Mouse (Mus musculus): ENCODE results near the gene Krt16.

DNA sequence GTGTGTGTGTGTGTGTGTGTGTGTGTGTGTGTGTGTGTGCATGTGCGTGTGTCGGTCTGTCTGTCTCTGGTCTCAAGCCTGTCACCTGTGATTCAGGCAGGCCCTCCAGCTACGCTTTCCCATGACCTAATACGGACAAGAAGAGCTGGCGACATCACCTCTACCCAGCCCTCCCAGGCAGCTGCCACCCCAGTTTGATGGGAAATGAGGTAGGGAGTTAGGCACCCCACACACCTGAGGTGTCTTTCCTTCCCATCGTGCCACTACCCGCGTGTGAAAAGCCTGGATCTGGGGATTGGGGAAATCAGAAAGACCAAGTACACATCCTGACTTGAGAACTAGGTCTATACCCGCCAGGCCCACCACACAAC lies 12.5 kb upstream of the Krt16 start:
- no peak for TF ChIP-seq CTCF (IDR thresholded peaks at IDR 0.05; ENCODE audit: control insufficient read depth, insufficient read depth, insufficient read length)
- no peak for TF ChIP-seq USF1 (IDR thresholded peaks at IDR 0.05; ENCODE audit: low read depth)
- no peak for TF ChIP-seq MYOG (IDR thresholded peaks at IDR 0.05; ENCODE audit: control insufficient read depth, extremely low read depth, insufficient read length)
- no peak for TF ChIP-seq CEBPB (IDR thresholded peaks at IDR 0.05; ENCODE audit: low read depth)
- TF ChIP-seq MYOD1 (IDR thresholded peaks at IDR 0.05; ENCODE audit: control insufficient read depth, insufficient read length, low read depth), result no peak

All from C2C12 (cell line).